In the genomic region with DNA sequence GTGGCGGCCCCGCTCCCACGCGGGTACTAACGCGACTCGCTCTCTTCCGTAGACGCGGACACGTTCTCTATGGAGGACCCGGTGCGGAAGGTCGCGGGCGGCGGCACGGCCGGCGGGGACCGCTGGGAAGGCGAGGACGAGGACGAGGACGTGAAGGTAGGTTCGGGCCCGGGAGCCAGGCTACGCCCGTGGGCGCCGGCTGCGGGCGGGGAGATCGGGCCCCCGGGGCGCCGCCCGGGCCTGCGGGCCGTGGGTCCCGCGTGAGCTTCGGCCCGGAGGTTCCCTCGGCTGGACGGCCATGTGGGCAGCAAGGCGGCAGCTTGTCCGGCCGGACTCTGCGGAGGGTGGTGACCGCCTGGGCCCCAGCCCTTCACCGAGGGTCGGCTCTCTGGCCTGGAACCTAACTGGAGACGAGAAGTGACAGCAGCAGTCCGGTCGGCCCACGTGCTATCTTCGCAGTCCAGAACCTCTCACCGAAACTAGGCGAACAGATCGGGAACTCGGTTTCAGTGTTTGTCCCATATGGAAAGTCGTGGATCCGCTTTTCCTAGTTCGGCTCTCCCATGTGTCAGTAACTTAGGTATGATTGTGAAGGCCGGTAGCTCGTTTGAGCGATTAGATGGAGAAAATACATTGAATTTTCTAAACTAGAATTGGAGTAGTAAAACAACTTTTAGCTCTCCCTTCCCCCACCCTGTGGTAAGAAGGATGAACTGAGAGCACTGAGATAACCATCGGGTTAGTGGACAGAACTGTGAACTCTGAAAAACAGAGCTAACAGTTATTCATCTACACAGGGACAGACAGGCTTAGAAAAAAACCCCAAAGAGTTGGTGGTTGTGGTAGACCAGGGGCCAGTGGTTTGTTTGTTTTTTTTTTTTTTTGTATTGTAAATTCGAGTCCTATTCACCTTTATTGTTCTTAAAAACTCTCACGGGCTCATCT, we compare ENCODE assay signal across 8 mouse cellular contexts. TPM values are rescaled to one million over a fixed set of nuclear protein-coding genes. Genes with fewer than 3 reads are reported as not detected.
DNase-seq lines count a peak whose midpoint lies in the region; ATAC-seq and TF ChIP-seq lines count a peak whose summit lies in the region.

No protein-coding gene starts in this region.

- intact Hi-C loops in heart, adult 2 months (cut with DNase I) = loop anchor here (5.0 kb wide), 2 partner anchors 72 to 88 kb away; partner anchors contain the start of genes Ctdspl2, Mageb3 and Spg11
- intact Hi-C loops in heart, postnatal 25 days (cut with DNase I) = loop anchor here (2.0 kb wide), 1 partner anchor 72 kb away; the partner anchor contains the start of genes Ctdspl2 and Mageb3

- H3K27me3 ChIP-seq in heart, adult 2 months (ENCODE audit: control insufficient read depth, insufficient read depth, low read length) = no peaks in the 10 kb centered on the region
- no peaks in the 10 kb centered on the region for H3K27me3 ChIP-seq in forebrain, embryonic 14.5 days (replicated peaks; ENCODE audit: control insufficient read depth, insufficient read depth, low read length)
- H3K27me3 ChIP-seq in hindbrain, embryonic 13.5 days = no peaks in the 10 kb centered on the region
- H3K27me3 ChIP-seq in limb, embryonic 11.5 days (ENCODE audit: control insufficient read depth, insufficient read depth, low read length) = no peaks in the 10 kb centered on the region
- H3K27me3 ChIP-seq in midbrain, embryonic 10.5 days (ENCODE audit: low read depth, poor library complexity, severe bottlenecking) = no peaks in the 10 kb centered on the region
- H3K27me3 ChIP-seq in stomach, embryonic 14.5 days (ENCODE audit: control insufficient read depth, insufficient read depth, low read length) = no peaks in the 10 kb centered on the region

- peaks cover 5% of the 10 kb centered on the region for H3K4me1 ChIP-seq in heart, adult 2 months (ENCODE audit: control insufficient read depth, insufficient read depth, low read length)
- peaks cover 9% of the 10 kb centered on the region for H3K4me1 ChIP-seq in forebrain, embryonic 14.5 days (ENCODE audit: control insufficient read depth, insufficient read depth, low read length)
- peaks cover 23% of the 10 kb centered on the region for H3K4me1 ChIP-seq in hindbrain, embryonic 13.5 days (replicated peaks)
- 0 out of 2 replicates have a peak, but pooled peaks cover 2% of the 10 kb centered on the region for H3K4me1 ChIP-seq in limb, embryonic 11.5 days (ENCODE audit: control insufficient read depth, insufficient read depth, low read length)
- peaks cover 20% of the 10 kb centered on the region for H3K4me1 ChIP-seq in midbrain, embryonic 10.5 days
- H3K4me1 ChIP-seq in stomach, embryonic 14.5 days (ENCODE audit: control insufficient read depth, insufficient read depth, low read length) = 0 out of 2 replicates have a peak, but pooled peaks cover 5% of the 10 kb centered on the region

- peak overlapping the region; percentile 82 for H3K4me2 ChIP-seq in forebrain, embryonic 14.5 days (ENCODE audit: low read length)
- peak overlapping the region; percentile 82 for H3K4me2 ChIP-seq in hindbrain, embryonic 13.5 days
- peak overlapping the region; percentile 71 for H3K4me2 ChIP-seq in limb, embryonic 11.5 days (ENCODE audit: low read depth, severe bottlenecking)
- H3K4me2 ChIP-seq in stomach, embryonic 14.5 days (replicated peaks; ENCODE audit: low read depth, low read length) = peak overlapping the region; percentile 70

- H3K9me3 ChIP-seq in forebrain, embryonic 14.5 days (replicated peaks; ENCODE audit: control insufficient read depth, low read length) = no peaks in the 10 kb centered on the region
- no peaks in the 10 kb centered on the region for H3K9me3 ChIP-seq in hindbrain, embryonic 13.5 days
- H3K9me3 ChIP-seq in limb, embryonic 11.5 days (ENCODE audit: control insufficient read depth, low read length) = no peaks in the 10 kb centered on the region
- no peaks in the 10 kb centered on the region for H3K9me3 ChIP-seq in midbrain, embryonic 10.5 days (replicated peaks)
- no peaks in the 10 kb centered on the region for H3K9me3 ChIP-seq in stomach, embryonic 14.5 days (ENCODE audit: control insufficient read depth, low read depth, low read length)

- DNase-seq in heart, adult 2 months = no peak
- DNase-seq in heart, postnatal 25 days (ENCODE audit: low spot score) = no peak
- DNase-seq in adrenal gland, postnatal 25 days = peak; percentile 54
- DNase-seq in forebrain, embryonic 14.5 days (ENCODE audit: low spot score) = peak; percentile 25
- DNase-seq in limb, embryonic 11.5 days (ENCODE audit: low spot score) = peak; percentile 64
- peak; percentile 68 for DNase-seq in midbrain, embryonic 10.5 days (ENCODE audit: low spot score)

- peak overlapping the region; percentile 84 for H3K9ac ChIP-seq in heart, adult 2 months (ENCODE audit: low read depth, low read length)
- peak overlapping the region; percentile 87 for H3K9ac ChIP-seq in forebrain, embryonic 14.5 days (ENCODE audit: low read length)
- H3K9ac ChIP-seq in hindbrain, embryonic 13.5 days = peak overlapping the region; percentile 92
- peak overlapping the region; percentile 91 for H3K9ac ChIP-seq in limb, embryonic 11.5 days (ENCODE audit: low read length)
- H3K9ac ChIP-seq in stomach, embryonic 14.5 days (replicated peaks; ENCODE audit: low read depth, low read length) = peak overlapping the region; percentile 84

- ATAC-seq in forebrain, embryonic 14.5 days = peak; percentile 71
- peak; percentile 81 for ATAC-seq in hindbrain, embryonic 13.5 days (ENCODE audit: low FRiP score)
- ATAC-seq in limb, embryonic 11.5 days (ENCODE audit: insufficient number of reproducible peaks, low FRiP score, low TSS enrichment, low read depth) = peak; percentile 32
- peak; percentile 57 for ATAC-seq in stomach, embryonic 14.5 days (ENCODE audit: insufficient number of reproducible peaks, insufficient read depth, low FRiP score, low read depth)

- peak overlapping the region; percentile 90 for H3K27ac ChIP-seq in heart, adult 2 months
- H3K27ac ChIP-seq in forebrain, embryonic 14.5 days (ENCODE audit: low read depth, low read length) = peak overlapping the region; percentile 60
- peak overlapping the region; percentile 90 for H3K27ac ChIP-seq in hindbrain, embryonic 13.5 days
- H3K27ac ChIP-seq in limb, embryonic 11.5 days (replicated peaks; ENCODE audit: low read depth, low read length) = peak overlapping the region; percentile 47; the same call in 1 of the 2 replicates
- peak overlapping the region; percentile 93 for H3K27ac ChIP-seq in midbrain, embryonic 10.5 days (replicated peaks)
- H3K27ac ChIP-seq in stomach, embryonic 14.5 days (ENCODE audit: low read length) = peak overlapping the region; percentile 83

- H3K79me2 ChIP-seq in heart, adult 2 months (replicated peaks; ENCODE audit: control insufficient read depth, insufficient read depth, low read length) = no peaks in the 10 kb centered on the region

- H3K36me3 ChIP-seq in heart, adult 2 months (ENCODE audit: control insufficient read depth, insufficient read depth, low read length) = peaks cover 22% of the 10 kb centered on the region
- H3K36me3 ChIP-seq in forebrain, embryonic 14.5 days (ENCODE audit: control insufficient read depth, insufficient read depth, low read length) = peaks cover 10% of the 10 kb centered on the region; the same call in 1 of the 2 replicates
- H3K36me3 ChIP-seq in hindbrain, embryonic 13.5 days = 0 out of 2 replicates have a peak, but pooled peaks cover 3% of the 10 kb centered on the region
- H3K36me3 ChIP-seq in limb, embryonic 11.5 days (ENCODE audit: control insufficient read depth, insufficient read depth, low read length) = peaks cover 2% of the 10 kb centered on the region; the same call in 1 of the 2 replicates
- H3K36me3 ChIP-seq in midbrain, embryonic 10.5 days = peaks cover 35% of the 10 kb centered on the region
- peaks cover 8% of the 10 kb centered on the region; the same call in 1 of the 2 replicates for H3K36me3 ChIP-seq in stomach, embryonic 14.5 days (ENCODE audit: control insufficient read depth, insufficient read depth, low read length)

- WGBS in heart, adult 2 months = under 1% methylated on average over 64 of the region's 71 CpGs
- 1% methylated on average over 59 of the region's 71 CpGs for WGBS in forebrain, embryonic 14.5 days
- WGBS in hindbrain, embryonic 13.5 days = 2% methylated on average over 67 of the region's 71 CpGs
- under 1% methylated on average over 70 of the region's 71 CpGs for WGBS in limb, embryonic 11.5 days
- WGBS in midbrain, embryonic 10.5 days = 2% methylated on average over 62 of the region's 71 CpGs
- WGBS in stomach, embryonic 14.5 days = under 1% methylated on average over 70 of the region's 71 CpGs

- TF ChIP-seq CTCF in heart, adult 2 months (IDR thresholded peaks at IDR 0.05) = 0 out of 2 replicates have a peak, but pooled peaks have one; percentile 15

- TF ChIP-seq EP300 in heart, adult 2 months (IDR thresholded peaks at IDR 0.05; ENCODE audit: insufficient read depth, low read depth, low read length) = no peak

- TF ChIP-seq POLR2A in heart, adult 2 months (IDR thresholded peaks at IDR 0.05; ENCODE audit: insufficient read depth, low read depth, low read length) = no peak

- H3K4me3 ChIP-seq in heart, adult 2 months = peak overlapping the region; percentile 97
- peak overlapping the region; percentile 88 for H3K4me3 ChIP-seq in forebrain, embryonic 14.5 days (ENCODE audit: low read depth, low read length)
- H3K4me3 ChIP-seq in hindbrain, embryonic 13.5 days = peak overlapping the region; percentile 96
- H3K4me3 ChIP-seq in limb, embryonic 11.5 days (ENCODE audit: low read depth, low read length) = peak overlapping the region; percentile 88
- peak overlapping the region; percentile 95 for H3K4me3 ChIP-seq in midbrain, embryonic 10.5 days
- H3K4me3 ChIP-seq in stomach, embryonic 14.5 days (ENCODE audit: low read depth, low read length) = peak overlapping the region; percentile 80

RNA-seq across cellular contexts. Expression of gene Eif3j1, which starts 0.7 kb away (rescaled TPM):
- 10 to 100 TPM; 20.0 to 22.2 TPM for total RNA-seq in heart, adult 2 months (2021)
- polyA plus RNA-seq in heart, adult 2 months (2012; rRNA removed) = 4.7 and 15.6 TPM in 2 replicates
- 10 to 100 TPM; 20.0 to 21.4 TPM for total RNA-seq in heart, postnatal 25 days (2021)
- 17.4 and 20.5 TPM in 2 replicates for total RNA-seq in adrenal gland, postnatal 25 days (2021)
- 9.7 and 9.9 TPM in 2 replicates for polyA plus RNA-seq in forebrain, embryonic 14.5 days (2014; fragmentation: Nextera tagmentation; extraction: Ambion mirVana)
- 10.9 and 11.5 TPM in 2 replicates for polyA plus RNA-seq in hindbrain, embryonic 13.5 days (2015; fragmentation: Nextera tagmentation; extraction: Ambion mirVana)
- 15.1 and 15.4 TPM in 2 replicates for polyA plus RNA-seq in limb, embryonic 11.5 days (2014; fragmentation: Nextera tagmentation; extraction: Ambion mirVana)
- polyA plus RNA-seq in midbrain, embryonic 10.5 days (2016; fragmentation: Nextera tagmentation; extraction: Ambion mirVana) = 11.3 and 12.6 TPM in 2 replicates
- 11.5 and 12.8 TPM in 2 replicates for polyA plus RNA-seq in stomach, embryonic 14.5 days (2014; fragmentation: Nextera tagmentation; extraction: Ambion mirVana)

Comparison
In these comparisons a context has a peak if more than half of its experiments do, and no peak if none do; other contexts are left out.
1. DNase-seq: peak in adrenal gland, postnatal 25 days (single experiment), forebrain, embryonic 14.5 days (single experiment), limb, embryonic 11.5 days (single experiment) and midbrain, embryonic 10.5 days (single experiment); none in heart, adult 2 months (0 of 2) and heart, postnatal 25 days (single experiment).
2. Peak in every context shown above with its lines, with median percentiles within 50 percentile points of each other: H3K27ac ChIP-seq, H3K4me3 ChIP-seq, H3K9ac ChIP-seq, ATAC-seq and H3K4me2 ChIP-seq.